Mouse (Mus musculus): Measurements from ENCODE around the gene Mapkap1.

The Mapkap1 gene

DNA sequence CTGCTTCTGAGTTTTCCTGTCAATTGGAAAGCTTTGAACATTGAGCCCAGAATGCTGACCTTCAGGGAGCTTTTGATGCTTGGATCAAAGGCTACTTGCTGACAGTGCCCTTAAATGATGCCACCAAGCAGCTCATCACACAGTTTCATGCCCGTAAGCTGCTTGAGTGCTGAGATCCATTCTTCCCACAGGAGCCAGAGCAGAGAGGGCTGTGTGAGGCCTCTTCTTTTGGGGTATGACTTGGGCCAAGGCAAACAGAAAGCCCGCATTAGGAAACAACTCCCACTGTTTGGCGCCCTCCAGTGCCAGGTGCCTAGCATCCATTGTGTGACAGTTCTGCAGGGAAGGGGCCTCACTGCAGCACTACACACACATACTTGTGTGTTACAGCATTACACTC lies 123.5 kb downstream of the Mapkap1 start:
- no peak for DNase-seq (ENCODE audit: low read depth, low spot score)

DNA sequence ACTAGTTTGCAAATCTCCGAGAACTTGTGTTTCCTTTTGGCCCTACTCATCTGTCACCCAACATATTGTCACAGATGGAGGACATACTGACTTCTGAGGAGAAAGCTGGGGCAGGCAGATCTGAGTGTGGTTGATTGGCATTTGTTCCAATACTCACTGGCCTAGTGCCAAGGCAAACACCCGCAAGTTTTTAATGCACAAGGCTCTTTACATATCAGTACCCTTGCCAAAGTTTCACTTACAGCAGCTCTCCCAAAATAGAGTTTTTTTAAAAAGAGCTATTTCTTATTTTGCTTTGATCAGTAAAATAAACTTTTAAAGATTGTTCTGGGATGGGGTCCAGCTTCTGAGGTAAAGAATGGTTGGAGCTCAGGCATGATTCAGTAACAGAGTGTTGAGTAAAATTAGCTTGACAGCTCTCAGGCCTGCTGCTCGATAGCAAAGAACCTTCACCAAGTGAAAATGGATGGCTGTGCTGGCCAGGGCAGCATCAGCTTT lies 125.3 kb downstream of the Mapkap1 start:
- DNase-seq (ENCODE audit: low read depth, low spot score) = no peak

DNA sequence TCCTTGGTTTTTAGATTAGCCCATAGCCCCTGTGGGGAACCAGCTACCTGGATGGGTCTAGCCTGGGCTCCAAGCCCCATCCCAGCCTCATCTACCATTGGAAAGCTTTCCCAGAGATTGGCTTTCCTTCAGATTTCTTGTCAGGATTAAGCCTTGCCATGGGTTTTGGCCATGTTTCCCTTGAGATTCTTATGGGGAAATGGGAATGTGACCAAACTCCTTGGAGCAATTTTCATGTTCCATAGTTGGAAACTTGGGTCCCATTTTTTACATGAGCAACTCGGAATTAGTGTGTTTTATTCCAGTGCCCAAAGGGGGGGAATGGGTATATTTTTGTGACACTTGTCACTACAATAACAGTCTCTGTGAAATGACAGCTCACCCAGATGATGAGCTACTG lies 125.8 kb downstream of the Mapkap1 start:
- DNase-seq (ENCODE audit: low read depth, low spot score) = no peak

DNA sequence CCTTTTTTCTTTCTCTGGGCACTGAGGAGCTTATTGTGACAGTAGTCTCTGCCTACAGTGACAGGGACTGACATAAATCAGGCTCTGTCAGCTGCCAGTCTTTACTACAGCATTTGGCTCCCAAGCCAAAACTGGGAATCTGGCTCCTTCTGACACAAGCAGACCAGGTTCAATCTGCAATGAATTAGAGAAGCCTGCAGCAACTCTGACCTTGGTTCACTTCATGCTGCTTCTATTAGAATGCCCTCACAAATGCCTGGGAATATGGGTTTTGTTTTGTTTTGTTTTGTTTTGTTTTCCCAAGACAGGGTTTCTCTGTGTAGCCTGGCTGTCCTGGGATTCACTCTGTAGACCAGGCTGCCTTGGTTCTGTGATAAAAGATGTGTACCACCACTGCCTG lies 126.7 kb downstream of the Mapkap1 start:
- DNase-seq (ENCODE audit: low read depth, low spot score) = no peak

DNA sequence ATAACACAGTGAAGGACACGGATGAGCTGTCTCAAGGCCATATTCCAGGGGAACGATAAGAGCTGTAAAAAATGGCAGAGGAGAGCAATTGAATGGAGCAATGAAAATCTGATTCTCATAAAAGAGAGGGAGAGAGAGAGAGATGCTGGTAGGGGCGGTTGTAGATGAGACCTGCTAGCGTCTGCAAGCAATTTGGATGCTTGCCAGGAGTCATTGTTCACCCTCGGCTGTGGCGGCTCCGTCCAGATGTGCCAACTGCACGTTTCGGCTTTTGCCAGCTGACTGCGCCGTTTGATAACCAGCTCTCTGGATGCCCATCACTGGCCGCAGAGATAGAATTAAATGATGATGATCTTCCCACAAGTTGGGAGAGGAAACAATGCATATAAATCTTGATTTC lies 128.4 kb downstream of the Mapkap1 start:
- DNase-seq (ENCODE audit: low read depth, low spot score) = no peak

DNA sequence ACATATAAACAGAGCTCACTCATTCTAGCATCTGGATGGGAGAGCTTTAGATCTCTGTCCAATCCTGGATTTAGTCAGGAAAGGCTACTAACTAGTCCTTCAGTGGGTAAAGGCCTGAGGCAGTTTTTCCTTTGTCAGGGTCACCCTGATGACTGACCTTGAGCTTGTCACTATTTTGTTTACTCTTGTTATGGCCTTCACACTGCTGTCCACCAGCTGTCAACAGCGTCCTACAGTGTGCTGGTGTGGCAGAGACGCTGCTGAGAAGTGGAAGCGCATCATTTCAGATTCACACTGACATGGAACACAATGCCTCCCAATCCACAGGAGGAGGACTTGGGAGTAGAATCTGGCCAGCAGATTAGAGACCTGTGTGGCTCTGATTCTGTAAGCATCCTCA lies 130.8 kb downstream of the Mapkap1 start:
- no peak for DNase-seq (ENCODE audit: low read depth, low spot score)

DNA sequence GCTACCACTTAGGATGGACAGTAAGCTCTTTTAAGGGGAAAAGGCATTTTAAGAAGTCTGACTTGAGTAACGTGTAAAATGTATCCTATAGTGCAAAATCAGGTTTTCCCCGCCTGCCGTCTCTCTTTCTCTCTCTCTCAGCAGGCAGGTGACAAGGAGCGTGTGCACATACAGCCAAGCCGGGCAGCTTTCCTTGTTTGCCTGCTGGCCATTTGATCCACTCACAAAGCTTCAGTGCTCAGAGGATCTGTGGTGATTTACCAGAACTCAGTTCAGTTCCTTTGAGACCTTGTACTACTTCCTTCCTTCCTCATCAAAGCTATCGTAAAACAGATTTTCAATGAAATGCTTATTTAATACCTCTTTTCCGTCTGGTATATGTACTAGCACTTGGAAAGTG lies 137.0 kb downstream of the Mapkap1 start:
- DNase-seq (ENCODE audit: low read depth, low spot score) = no peak

DNA sequence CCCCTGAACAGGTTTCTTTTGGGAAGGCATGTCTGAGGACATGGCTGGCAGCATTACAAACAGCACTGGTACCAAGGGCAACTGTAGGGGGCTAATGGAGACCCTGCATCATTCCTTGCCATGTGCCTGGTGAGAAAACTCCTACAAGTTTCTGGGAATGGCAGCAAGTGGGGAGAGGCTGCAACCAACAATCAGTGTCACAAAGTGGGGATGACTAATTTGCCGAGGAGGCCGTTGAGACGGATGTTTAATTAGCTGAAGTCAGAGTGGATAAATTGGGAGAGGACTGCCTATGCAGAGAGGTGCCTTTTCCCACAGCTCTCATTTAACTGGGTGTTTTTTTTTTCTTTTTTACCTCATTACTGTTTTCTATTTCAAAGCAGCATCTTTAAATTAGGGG lies 137.4 kb downstream of the Mapkap1 start:
- DNase-seq (ENCODE audit: low read depth, low spot score) = no peak

DNA sequence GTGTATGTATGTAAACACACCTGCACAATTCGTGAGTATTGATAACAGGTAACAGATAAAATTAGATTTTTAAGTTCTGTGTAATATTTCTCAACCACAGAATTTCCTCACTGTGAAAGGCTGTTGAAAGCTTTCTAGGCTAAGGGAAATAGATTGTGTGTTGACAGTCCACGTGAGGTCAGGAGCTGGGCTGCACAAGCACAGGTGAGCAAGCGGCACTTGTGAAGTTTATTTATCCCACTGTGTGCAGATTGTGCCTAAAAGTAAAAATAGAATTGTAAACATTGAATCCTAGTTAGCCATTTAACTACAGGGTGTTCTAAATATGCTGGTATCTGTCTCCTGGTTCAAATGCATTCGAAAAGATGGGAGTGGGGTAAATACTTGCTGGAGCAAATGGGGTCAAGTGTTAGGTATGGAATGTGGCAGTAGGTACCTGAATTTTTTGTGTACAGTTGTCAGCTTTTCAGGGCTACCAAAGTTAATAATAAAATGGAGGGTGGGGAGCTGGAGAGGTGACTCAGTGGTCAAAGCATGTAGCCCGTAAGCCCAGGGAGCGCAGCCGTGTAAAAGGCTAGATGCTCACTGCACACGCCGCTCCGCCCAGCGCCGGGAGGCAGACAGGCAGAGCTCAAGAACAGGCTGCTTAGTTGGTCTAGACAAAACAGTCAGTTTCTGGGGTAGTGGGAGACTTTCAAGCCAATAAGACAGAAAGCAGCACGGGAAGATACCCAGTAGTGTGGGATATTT lies 138.2 kb downstream of the Mapkap1 start:
- no peak for DNase-seq (ENCODE audit: low read depth, low spot score)

DNA sequence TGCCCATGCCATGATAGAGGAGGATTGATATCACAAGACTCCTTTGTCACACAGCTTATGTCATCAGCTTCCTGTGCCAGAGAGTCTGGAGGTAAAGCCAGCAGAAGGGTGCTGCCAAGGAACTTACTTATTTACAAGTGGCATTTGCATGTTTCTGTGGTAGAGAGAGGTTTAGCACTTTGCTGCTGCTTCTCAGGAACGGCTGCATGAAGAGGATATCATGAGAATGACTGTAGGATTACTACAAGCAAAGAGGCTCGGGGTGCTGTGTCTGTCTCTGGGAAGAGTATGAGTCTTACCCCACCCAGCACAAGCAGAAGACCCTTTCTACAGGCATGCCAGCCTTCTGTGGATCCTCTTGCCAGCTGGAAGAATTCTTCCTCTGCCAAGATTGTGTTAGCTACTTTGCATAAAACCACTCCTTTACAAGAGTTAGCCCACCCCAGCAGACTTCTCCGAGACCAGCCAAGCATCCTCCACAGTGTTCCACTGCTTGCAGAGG lies 139.7 kb downstream of the Mapkap1 start:
- no peak for DNase-seq (ENCODE audit: low read depth, low spot score)

DNA sequence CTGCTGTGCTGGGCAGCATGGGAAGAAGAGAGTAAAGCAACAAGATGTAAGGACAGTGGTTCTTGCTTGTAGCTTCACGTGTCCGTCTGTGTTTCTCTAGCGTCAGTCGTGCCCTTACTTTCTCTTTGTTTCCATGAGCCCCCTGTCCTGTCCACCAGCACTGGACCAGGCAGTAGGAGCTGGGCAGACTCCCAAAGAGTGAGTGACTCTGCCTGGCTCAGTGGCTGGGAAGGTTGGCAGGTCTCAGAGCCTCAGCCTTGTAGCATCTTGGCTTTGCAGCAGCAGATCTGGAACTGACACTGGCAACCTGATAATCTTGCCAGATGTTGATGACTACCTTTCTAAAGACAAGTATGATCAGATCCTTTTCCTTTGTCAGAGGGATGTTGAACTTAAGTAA lies 140.9 kb downstream of the Mapkap1 start:
- no peak for DNase-seq (ENCODE audit: low read depth, low spot score)

DNA sequence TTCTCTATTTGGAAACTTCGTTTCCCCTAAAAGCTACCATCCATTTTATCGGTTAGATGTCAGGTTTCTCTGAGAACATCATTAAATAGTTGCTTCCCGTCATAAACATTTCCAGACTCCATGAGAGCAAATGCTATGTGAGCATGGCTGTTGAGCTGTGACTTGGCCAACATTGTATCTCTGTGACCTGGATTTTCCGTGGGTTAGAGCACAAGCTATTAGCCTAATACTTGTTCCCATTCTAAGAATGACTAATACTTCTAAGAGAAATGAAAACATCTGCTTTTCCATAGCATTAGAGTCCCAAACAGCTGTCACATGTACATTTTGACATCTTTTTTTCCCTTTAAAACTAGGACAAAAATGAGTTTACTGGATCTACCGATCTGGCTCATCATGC lies 142.4 kb downstream of the Mapkap1 start:
- DNase-seq (ENCODE audit: low read depth, low spot score) = no peak

DNA sequence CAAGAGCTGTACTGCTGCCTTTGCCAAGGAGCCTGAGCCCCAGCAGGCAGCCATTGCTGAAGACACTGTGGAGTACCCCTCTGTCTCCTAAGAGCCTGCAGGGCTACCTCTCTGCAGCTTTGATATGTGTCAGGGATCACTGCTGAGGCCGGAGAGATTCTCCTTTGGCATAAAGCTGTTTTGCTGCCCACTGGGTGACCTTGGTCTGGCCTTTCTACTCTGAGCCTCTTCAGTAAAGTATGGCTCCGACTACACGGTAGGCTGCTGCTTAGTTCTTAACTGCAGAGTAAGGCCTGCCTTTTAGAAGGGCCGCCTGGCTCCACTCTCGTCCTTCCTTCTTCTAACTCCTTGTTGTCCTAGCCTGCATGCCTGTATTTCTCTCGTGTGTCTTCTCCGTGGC lies 142.9 kb downstream of the Mapkap1 start:
- DNase-seq (ENCODE audit: low read depth, low spot score) = no peak

DNA sequence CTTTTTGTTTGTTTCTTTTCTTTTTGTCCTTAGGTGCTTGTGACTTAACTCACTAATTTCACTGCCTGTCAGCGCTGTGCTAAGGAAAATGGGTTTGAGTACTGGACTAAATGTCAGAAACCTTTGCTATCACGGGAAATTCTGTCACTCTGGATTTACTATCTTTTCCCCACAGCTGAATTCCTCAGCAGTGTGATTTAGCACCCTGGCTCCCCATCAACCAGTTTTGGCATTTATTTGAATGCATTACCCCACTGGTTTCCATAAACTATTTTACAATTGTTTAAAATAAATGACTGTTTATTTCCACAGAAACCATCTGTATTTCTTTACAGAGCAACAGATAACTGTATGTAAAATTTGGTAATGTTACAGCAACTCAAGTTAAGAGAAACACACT lies 146.2 kb downstream of the Mapkap1 start:
- DNase-seq (ENCODE audit: low read depth, low spot score) = no peak

DNA sequence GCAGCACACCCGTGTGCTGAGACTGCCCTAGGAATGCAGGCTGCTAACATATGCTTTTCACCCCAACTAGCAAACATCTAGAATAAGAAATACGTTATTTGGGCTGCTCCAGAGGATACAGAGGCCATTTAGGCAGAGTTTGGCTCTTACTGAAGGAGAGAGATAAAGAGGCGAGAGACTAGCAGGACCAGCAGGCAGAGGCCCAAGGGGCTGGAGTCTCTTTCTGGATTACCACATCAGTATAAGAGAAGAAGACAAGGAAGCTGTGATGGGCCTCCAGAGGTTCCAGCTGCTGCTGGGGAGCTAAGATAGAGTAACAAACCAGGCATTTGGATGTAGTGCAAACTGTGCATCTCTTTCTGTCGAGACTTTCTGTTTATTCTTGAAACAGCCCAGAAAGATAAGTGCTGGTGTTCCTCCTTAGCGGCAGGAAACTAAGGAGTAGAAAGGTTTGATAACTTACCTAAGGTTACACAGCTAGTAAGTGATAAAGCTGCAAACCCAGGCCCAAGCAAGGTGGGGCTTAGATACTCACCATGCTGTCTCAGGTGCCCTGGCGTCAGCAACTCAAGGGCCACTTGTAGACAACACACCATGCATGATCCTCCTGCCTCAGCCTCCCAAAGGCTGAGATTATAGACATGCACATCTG lies 147.1 kb downstream of the Mapkap1 start:
- no peak for DNase-seq (ENCODE audit: low read depth, low spot score)

DNA sequence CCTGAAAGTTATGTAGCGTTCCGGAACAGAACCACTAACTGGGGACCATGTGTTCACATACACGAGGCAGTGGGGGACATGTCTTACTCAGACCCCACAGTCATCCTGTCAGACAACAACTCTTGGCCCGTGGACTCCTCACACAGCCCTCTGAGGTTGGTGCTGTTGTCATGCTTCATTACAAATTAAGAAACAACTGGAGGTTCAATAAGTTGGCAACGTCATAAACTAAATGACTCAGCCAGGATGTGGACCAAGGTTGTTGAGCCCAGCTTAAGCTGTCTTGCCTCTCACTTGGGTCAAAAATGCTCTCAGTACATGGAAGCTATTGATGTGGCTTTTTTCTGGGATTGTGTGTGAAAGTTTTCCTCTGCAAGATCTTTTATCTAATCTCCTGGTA lies 153.6 kb downstream of the Mapkap1 start:
- DNase-seq (ENCODE audit: low read depth, low spot score) = no peak

DNA sequence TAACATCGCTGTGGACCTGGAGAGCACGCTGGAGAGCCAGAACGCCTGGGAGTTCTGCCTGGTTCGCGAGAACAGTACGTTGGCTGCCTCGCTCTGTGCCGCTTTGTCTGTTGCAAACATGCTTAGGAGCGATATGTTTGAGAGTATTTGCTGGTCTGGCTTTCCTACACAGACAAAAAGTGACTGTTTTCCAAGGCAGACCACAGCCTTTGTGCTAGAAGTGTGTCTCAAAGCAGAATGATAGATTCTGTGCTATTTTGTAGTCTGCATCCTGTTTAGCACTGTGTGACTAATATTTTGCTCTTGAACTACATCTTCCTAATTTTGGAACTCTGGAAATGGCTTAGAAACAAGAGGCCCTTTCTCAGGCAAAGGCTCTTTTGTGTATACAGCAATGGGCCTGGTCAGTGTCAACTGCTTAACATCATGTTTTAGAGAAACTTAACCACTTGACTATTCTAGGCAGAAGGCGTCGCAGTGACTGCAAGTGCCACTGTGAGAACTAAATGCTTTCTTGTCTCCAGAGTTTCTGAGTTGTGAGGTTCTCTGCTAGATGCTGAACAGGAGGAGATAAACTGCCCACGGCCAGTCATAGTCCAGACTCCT lies 156.6 kb downstream of the Mapkap1 start:
- no peak for DNase-seq (ENCODE audit: low read depth, low spot score)

DNA sequence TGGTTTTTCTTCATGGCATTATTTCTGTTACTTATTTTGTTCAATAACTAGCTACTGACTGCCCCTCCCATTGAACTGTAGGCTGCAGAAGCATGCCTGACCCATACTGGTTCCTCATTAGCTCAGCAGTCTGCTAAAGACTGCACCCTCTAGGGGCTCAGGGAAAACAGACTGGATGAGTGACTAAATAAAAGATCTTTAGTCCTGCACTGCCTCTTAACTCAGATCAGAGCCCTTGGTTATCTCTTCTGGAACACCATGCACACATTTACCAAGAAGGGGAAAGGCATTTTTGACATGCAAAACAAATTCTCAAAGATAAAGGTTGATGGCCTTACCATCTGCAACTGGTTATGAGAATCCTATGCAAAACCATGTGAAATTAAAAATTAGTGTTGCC lies 157.3 kb downstream of the Mapkap1 start:
- DNase-seq (ENCODE audit: low read depth, low spot score) = no peak

DNA sequence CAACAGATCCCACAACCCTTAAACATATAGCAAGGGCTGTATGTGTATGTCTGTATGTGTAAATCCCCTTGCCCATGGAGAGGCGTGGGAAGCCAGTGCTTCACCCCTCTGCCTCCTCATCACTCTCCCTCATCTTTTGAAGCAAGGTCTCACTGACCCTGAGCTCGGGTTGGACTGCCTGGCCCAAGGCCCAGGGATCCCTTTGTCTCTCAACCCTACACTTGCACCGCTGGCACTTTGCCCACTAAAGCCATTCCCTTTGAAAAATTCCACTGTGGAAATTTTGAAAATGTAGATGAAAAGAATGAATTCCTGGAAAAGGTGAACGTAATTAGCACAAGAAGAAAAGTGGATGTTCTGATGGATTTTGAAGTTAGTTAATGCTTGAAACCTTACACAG lies 159.6 kb downstream of the Mapkap1 start:
- DNase-seq (ENCODE audit: low read depth, low spot score) = no peak

DNA sequence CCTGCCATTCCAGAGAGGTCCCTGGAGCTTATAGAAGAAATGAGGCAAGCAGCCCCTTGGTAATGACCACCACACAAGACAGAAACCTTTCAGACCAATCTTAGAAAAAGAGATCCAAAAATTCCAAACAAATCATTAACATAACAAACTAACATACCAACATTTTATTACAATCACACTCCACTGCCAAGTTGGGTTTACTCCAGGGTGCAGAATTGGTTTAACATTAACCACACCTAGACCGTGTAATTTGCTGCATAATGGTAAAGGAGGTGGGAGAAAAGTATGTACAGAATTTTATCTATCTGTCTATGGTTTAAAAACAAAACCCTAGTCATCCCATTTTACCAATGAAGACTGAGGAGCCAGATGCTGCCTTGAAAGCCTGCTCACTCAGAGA lies 160.0 kb downstream of the Mapkap1 start:
- no peak for DNase-seq (ENCODE audit: low read depth, low spot score)

DNA sequence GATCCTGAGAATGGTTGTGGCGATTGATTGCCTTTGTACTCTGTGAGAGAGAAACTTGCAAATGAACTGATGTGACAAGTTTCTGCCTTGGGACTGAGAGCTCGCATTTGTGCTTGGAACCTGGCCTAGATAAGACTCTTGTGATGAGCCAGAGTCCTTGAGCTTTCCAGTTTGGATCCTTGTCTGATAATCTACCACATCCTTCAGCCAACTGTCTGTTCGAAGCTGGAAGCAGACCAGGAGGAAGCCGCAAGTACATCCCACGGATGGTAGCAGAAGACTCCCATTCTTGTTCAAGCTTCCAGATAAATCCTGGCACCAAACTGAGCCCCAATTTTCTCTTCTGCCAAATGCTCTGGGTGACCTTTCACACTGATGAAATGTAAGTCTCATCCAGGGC lies 162.6 kb downstream of the Mapkap1 start:
- no peak for DNase-seq (ENCODE audit: low read depth, low spot score)

DNA sequence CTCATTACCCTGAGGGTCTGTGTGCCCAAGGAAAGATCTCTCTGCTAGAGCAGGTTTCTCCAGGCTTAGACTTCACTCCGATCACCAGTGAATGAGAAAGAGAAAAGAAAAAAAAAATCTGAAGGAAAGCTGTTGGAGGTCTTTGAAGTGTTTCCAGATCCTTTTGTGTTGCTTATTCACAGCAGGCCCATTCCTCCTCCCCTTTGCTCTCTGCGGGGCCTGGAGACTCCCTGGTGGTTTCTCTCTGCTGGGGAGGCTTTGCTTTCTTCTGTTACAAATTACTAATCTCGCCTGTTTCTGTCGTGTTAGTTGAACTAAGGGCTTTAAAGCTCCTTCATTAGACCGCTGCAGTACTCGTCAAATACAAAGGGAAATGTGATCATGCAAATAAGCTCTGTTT lies 163.8 kb downstream of the Mapkap1 start:
- DNase-seq (ENCODE audit: low read depth, low spot score) = no peak

DNA sequence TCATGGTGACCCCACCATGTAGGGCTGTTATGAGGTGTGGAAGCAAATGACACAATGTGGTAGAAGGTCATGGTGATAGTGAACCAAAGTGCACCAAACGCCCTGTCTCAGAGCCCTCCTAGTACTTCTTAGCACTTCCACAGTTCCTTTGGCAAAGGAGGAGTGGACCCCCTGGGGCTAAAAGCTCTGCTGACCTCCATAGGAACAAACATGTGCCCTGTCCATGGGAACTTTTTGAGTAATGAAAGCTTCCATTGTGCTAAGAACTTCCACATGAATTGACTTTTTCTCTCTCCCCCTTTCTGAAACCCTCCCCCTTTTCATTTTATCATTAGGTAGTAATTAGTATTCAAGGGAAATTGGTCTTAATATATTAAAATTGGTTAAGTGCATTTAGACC lies 164.5 kb downstream of the Mapkap1 start:
- no peak for DNase-seq (ENCODE audit: low read depth, low spot score)

Measured in c-Kit-negative CD71-positive TER-119-positive erythroid progenitor cells, embryonic 14.5 days (primary cell).